Comparison of ENCODE assay signal across 13 mouse cellular contexts in the genomic region with DNA sequence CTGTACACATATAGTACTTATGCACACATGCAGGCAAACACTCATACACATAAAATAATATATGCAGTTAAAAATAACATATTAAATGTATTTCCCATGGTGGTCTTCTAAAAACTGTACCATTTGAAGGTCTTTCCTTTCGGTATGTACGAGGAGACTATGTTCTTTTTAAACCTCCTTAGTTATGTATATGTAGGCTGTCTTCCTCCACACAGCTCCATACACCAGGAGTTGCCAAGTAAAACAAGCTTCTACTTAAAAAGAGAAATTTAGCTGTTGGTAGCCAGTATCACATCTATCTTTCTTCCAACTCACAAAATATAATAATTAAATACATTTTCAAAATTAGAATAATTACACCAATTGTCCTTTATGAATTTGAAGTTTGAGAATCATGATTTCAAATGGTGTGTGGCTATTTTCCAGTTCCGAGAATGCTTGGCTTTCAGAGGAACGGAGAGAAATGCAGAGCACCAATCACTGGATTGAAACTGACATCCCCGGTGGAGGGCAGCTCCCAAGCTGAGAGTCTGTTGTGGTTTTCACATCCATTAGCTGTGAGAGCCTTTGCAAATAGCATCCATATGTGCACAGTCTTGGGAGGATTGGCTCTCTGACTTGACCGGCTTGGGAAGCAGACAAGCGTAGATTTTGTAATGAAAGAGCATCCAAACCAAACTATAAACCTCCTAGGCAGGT. TPM values are rescaled to one million over a fixed set of nuclear protein-coding genes. Genes with fewer than 3 reads are reported as not detected.
A peak's percentile ranks its signal among the peaks of the same experiment; 100 is the strongest.
DNase-seq lines count a peak whose midpoint lies in the region; ATAC-seq and TF ChIP-seq lines count a peak whose summit lies in the region.
"Had no signal": no experiment of that assay in that cellular context is flagged by ENCODE, and none has a peak within 500 bp of the region (broad histone marks: within the 10 kb centered on the region; RNA-seq: fewer than 3 reads in every experiment).

No protein-coding gene starts in this region.

- no peak overlapping the region for H3K27ac ChIP-seq in neural tube, embryonic 15.5 days (replicated peaks)
- H3K27ac ChIP-seq in limb, embryonic 12.5 days = peak overlapping the region; percentile 75; the same call in 1 of the 2 replicates
- no peak overlapping the region for H3K27ac ChIP-seq in lung, postnatal 0 days (ENCODE audit: low read length)
- H3K27ac ChIP-seq: liver, embryonic 15.5 days had no signal

- 0 out of 2 replicates have a peak, but pooled peaks cover under 1% of the 10 kb centered on the region for H3K4me1 ChIP-seq in neural tube, embryonic 15.5 days
- peaks cover 16% of the 10 kb centered on the region for H3K4me1 ChIP-seq in limb, embryonic 12.5 days (replicated peaks)
- no peaks in the 10 kb centered on the region for H3K4me1 ChIP-seq in lung, postnatal 0 days (ENCODE audit: insufficient read depth, low read depth, low read length)
- H3K4me1 ChIP-seq: liver, embryonic 15.5 days had no signal

- H3K4me2 ChIP-seq in neural tube, embryonic 15.5 days = no peak overlapping the region
- no peak overlapping the region for H3K4me2 ChIP-seq in limb, embryonic 12.5 days
- H3K4me2 ChIP-seq in lung, postnatal 0 days (replicated peaks; ENCODE audit: low read depth, low read length) = no peak overlapping the region
- H3K4me2 ChIP-seq: liver, embryonic 15.5 days had no signal

- WGBS in neural tube, embryonic 15.5 days = 83% methylated on average over 7 of the region's 7 CpGs
- 33% methylated on average over 7 of the region's 7 CpGs for WGBS in limb, embryonic 12.5 days
- WGBS in lung, postnatal 0 days = 83% methylated on average over 7 of the region's 7 CpGs

- intact Hi-C loops in gastrocnemius, postnatal 14 days (cut with DNase I; ENCODE audit: low total_unique reads) = no loop called here
- intact Hi-C loops in gastrocnemius, postnatal 36 days (cut with DNase I) = no loop called here

- H3K36me3 ChIP-seq in neural tube, embryonic 15.5 days = no peaks in the 10 kb centered on the region
- no peaks in the 10 kb centered on the region for H3K36me3 ChIP-seq in limb, embryonic 12.5 days
- H3K36me3 ChIP-seq in lung, postnatal 0 days (ENCODE audit: insufficient read depth, low read length) = no peaks in the 10 kb centered on the region
- H3K36me3 ChIP-seq: liver, embryonic 15.5 days had no signal

- no peak overlapping the region for H3K4me3 ChIP-seq in neural tube, embryonic 15.5 days (replicated peaks)
- no peak overlapping the region for H3K4me3 ChIP-seq in limb, embryonic 12.5 days (replicated peaks)
- H3K4me3 ChIP-seq in lung, postnatal 0 days (ENCODE audit: low read depth, low read length) = no peak overlapping the region
- H3K4me3 ChIP-seq: liver, embryonic 15.5 days had no signal

- no peak for TF ChIP-seq EP300 in lung, postnatal 0 days (IDR thresholded peaks at IDR 0.05)

- peak; percentile 7 for DNase-seq in gastrocnemius, postnatal 14 days
- DNase-seq in gastrocnemius, postnatal 36 days = no peak
- peak; percentile 26 for DNase-seq in neural tube, embryonic 10.5 days (ENCODE audit: extremely low spot score, low spot score)
- DNase-seq in lung, postnatal 0 days (ENCODE audit: low spot score) = no peak
- DNase-seq in kidney, postnatal 14 days = no peak
- no peak for DNase-seq in urinary bladder, postnatal 10 days (ENCODE audit: low spot score)
- DNase-seq: adrenal gland, postnatal 10 days; cerebellum, postnatal 25 days; kidney, adult 11 months had no signal

- no peaks in the 10 kb centered on the region for H3K27me3 ChIP-seq in neural tube, embryonic 15.5 days (replicated peaks)
- H3K27me3 ChIP-seq in limb, embryonic 12.5 days = no peaks in the 10 kb centered on the region
- no peaks in the 10 kb centered on the region for H3K27me3 ChIP-seq in lung, postnatal 0 days (replicated peaks; ENCODE audit: insufficient read depth, low read length)
- H3K27me3 ChIP-seq: liver, embryonic 15.5 days had no signal

- no peak for ATAC-seq in neural tube, embryonic 15.5 days (ENCODE audit: low FRiP score)
- ATAC-seq in limb, embryonic 12.5 days (ENCODE audit: insufficient number of reproducible peaks, insufficient read depth, low FRiP score, low TSS enrichment, low read depth) = peak; percentile 73; the same call in 1 of the 2 replicates
- ATAC-seq in lung, postnatal 0 days = no peak

- TF ChIP-seq CTCF in lung, postnatal 0 days (IDR thresholded peaks at IDR 0.05) = no peak

- H3K9me3 ChIP-seq in neural tube, embryonic 15.5 days (replicated peaks) = no peaks in the 10 kb centered on the region
- H3K9me3 ChIP-seq in limb, embryonic 12.5 days = no peaks in the 10 kb centered on the region
- no peaks in the 10 kb centered on the region for H3K9me3 ChIP-seq in lung, postnatal 0 days (ENCODE audit: low read length)
- H3K9me3 ChIP-seq: liver, embryonic 15.5 days had no signal

- no peak overlapping the region for H3K9ac ChIP-seq in neural tube, embryonic 15.5 days (replicated peaks)
- no peak overlapping the region for H3K9ac ChIP-seq in limb, embryonic 12.5 days (replicated peaks)
- H3K9ac ChIP-seq in lung, postnatal 0 days (replicated peaks; ENCODE audit: low read depth) = no peak overlapping the region
- H3K9ac ChIP-seq: liver, embryonic 15.5 days had no signal

RNA-seq across cellular contexts. Expression of a gene that starts 52.1 kb away (rescaled TPM):
- total RNA-seq in gastrocnemius, postnatal 14 days (2021) = 100 to 1,000 TPM; 162 to 197 TPM
- total RNA-seq in gastrocnemius, postnatal 36 days (2021) = 10 to 100 TPM; 23.3 to 25.3 TPM
- polyA plus RNA-seq in neural tube, embryonic 15.5 days (2015; fragmentation: Nextera tagmentation; extraction: Ambion mirVana) = 60.3 and 71.8 TPM in 2 replicates
- 24.9 and 39.1 TPM in 2 replicates for polyA plus RNA-seq in limb, embryonic 12.5 days (2016; fragmentation: Nextera tagmentation; extraction: Ambion mirVana)
- polyA plus RNA-seq in lung, postnatal 0 days (2015; fragmentation: Nextera tagmentation; extraction: Ambion mirVana) = 199 and 239 TPM in 2 replicates
- total RNA-seq: monocyte, adult 5-6 weeks had no signal

Comparison
In these comparisons a context has a peak if more than half of its experiments do, and no peak if none do; other contexts are left out.
1. DNase-seq: peak in gastrocnemius, postnatal 14 days (single experiment) and neural tube, embryonic 10.5 days (single experiment); none in gastrocnemius, postnatal 36 days (0 of 2), lung, postnatal 0 days (single experiment), kidney, postnatal 14 days (single experiment) and urinary bladder, postnatal 10 days (single experiment).